ENCODE assay signal across 24 mouse cellular contexts in the genomic region with DNA sequence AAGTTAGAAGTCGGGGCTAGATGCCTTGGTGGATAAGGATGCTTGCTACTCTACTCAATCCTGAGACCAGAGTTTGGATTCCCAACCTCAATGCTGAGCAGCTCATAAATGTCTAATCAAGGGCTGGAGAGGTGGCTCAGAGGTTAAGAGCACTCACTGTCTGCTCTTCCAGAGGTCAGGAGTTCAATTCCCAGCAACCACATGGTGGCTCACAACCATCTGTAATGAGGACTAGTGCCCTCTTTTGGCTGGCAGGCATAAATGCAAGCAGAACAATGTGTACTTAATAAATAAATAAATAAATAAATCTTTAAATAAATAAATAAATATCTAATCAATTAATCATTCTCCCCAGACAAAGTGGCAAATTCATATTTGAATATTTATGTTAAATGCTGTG. TPM values are rescaled to one million over a fixed set of nuclear protein-coding genes. Genes with fewer than 3 reads are reported as not detected.
DNase-seq lines count a peak whose midpoint lies in the region; ATAC-seq and TF ChIP-seq lines count a peak whose summit lies in the region.
"Had no signal": no experiment of that assay in that cellular context is flagged by ENCODE, and none has a peak within 500 bp of the region (broad histone marks: within the 10 kb centered on the region; RNA-seq: fewer than 3 reads in every experiment).

No protein-coding gene starts in this region.

- H3K4me3 ChIP-seq in heart, adult 2 months, result no peak overlapping the region
- no peak overlapping the region for H3K4me3 ChIP-seq in lung, postnatal 0 days (ENCODE audit: low read depth, low read length)
- H3K4me3 ChIP-seq: embryonic facial prominence, embryonic 10.5 days; forebrain, embryonic 13.5 days; heart, embryonic 15.5 days; left cerebral cortex, adult 2 months; limb, embryonic 12.5 days; midbrain, embryonic 12.5 days; myocyte; neural tube, embryonic 15.5 days; stomach, embryonic 15.5 days had no signal

- no peaks in the 10 kb centered on the region; the same call in none of the 2 replicates for H3K36me3 ChIP-seq in heart, adult 2 months (ENCODE audit: control insufficient read depth, insufficient read depth, low read length)
- H3K36me3 ChIP-seq in lung, postnatal 0 days (ENCODE audit: insufficient read depth, low read length), result peaks cover 36% of the 10 kb centered on the region; the same call in 1 of the 2 replicates

- H3K4me1 ChIP-seq in heart, adult 2 months (ENCODE audit: control insufficient read depth, insufficient read depth, low read length), result 0 out of 2 replicates have a peak, but pooled peaks cover 1% of the 10 kb centered on the region
- H3K4me1 ChIP-seq in lung, postnatal 0 days (ENCODE audit: insufficient read depth, low read depth, low read length), result 0 out of 2 replicates have a peak, but pooled peaks cover 2% of the 10 kb centered on the region
- H3K4me1 ChIP-seq: embryonic facial prominence, embryonic 10.5 days; forebrain, embryonic 13.5 days; heart, embryonic 15.5 days; limb, embryonic 12.5 days; midbrain, embryonic 12.5 days; neural tube, embryonic 15.5 days; stomach, embryonic 15.5 days had no signal

- TF ChIP-seq EP300 in heart, adult 2 months (IDR thresholded peaks at IDR 0.05; ENCODE audit: insufficient read depth, low read depth, low read length), result no peak
- no peak for TF ChIP-seq EP300 in lung, postnatal 0 days (IDR thresholded peaks at IDR 0.05)

- H3K27me3 ChIP-seq in heart, adult 2 months (ENCODE audit: control insufficient read depth, insufficient read depth, low read length), result no peaks in the 10 kb centered on the region
- no peaks in the 10 kb centered on the region for H3K27me3 ChIP-seq in lung, postnatal 0 days (replicated peaks; ENCODE audit: insufficient read depth, low read length)
- H3K27me3 ChIP-seq: CH12.LX; forebrain, embryonic 13.5 days; heart, embryonic 15.5 days; limb, embryonic 12.5 days; midbrain, embryonic 12.5 days; neural tube, embryonic 15.5 days; stomach, embryonic 15.5 days had no signal

- H3K79me2 ChIP-seq in heart, adult 2 months (replicated peaks; ENCODE audit: control insufficient read depth, insufficient read depth, low read length), result peaks cover 2% of the 10 kb centered on the region; the same call in 1 of the 2 replicates

- intact Hi-C loops in heart, adult 2 months (cut with DNase I), result no loop called here
- intact Hi-C loops in heart, postnatal 14 days (cut with DNase I), result no loop called here

- WGBS in heart, adult 2 months, result 91% methylated on average over 1 of the region's 1 CpGs
- WGBS in lung, postnatal 0 days, result 91% methylated on average over 1 of the region's 1 CpGs

- no peak overlapping the region for H3K4me2 ChIP-seq in lung, postnatal 0 days (replicated peaks; ENCODE audit: low read depth, low read length)
- H3K4me2 ChIP-seq: forebrain, embryonic 13.5 days; heart, embryonic 15.5 days; limb, embryonic 12.5 days; midbrain, embryonic 12.5 days; neural tube, embryonic 15.5 days; stomach, embryonic 15.5 days had no signal

- no peaks in the 10 kb centered on the region for H3K9me3 ChIP-seq in lung, postnatal 0 days (ENCODE audit: low read length)
- H3K9me3 ChIP-seq: embryonic facial prominence, embryonic 10.5 days; forebrain, embryonic 13.5 days; heart, embryonic 15.5 days; limb, embryonic 12.5 days; midbrain, embryonic 12.5 days; neural tube, embryonic 15.5 days; stomach, embryonic 15.5 days had no signal

- ATAC-seq in lung, postnatal 0 days, result no peak
- ATAC-seq: forebrain, embryonic 13.5 days; inflammation-experienced regulatory T-cells, adult 6 months had no signal

- no peak overlapping the region for H3K27ac ChIP-seq in heart, adult 2 months
- H3K27ac ChIP-seq in lung, postnatal 0 days (ENCODE audit: low read length), result no peak overlapping the region
- H3K27ac ChIP-seq: embryonic facial prominence, embryonic 10.5 days; forebrain, embryonic 13.5 days; heart, embryonic 15.5 days; left cerebral cortex, adult 2 months; limb, embryonic 12.5 days; macrophage; midbrain, embryonic 12.5 days; neural tube, embryonic 15.5 days; stomach, embryonic 15.5 days had no signal

- DNase-seq in heart, adult 2 months, result no peak
- DNase-seq in heart, postnatal 14 days, result no peak
- no peak for DNase-seq in lung, postnatal 0 days (ENCODE audit: low spot score)
- no peak for DNase-seq in lung, postnatal 4 days
- peak; percentile 86 for DNase-seq in ES-CJ7 (ENCODE audit: low read depth, low spot score)
- peak; percentile 12 for DNase-seq in mesoderm, embryonic 11.5 days (ENCODE audit: low read depth, low spot score)
- DNase-seq in urinary bladder, postnatal 10 days (ENCODE audit: low spot score), result no peak
- no peak for DNase-seq in thymus, postnatal 25 days
- DNase-seq: adrenal gland, adult 2 months; cerebellum, adult 11 months; cerebellum, postnatal 25 days; lung, adult 2 months had no signal

- peak; percentile 40 for TF ChIP-seq CTCF in heart, adult 2 months (IDR thresholded peaks at IDR 0.05)
- 0 out of 2 replicates have a peak, but pooled peaks have one; percentile 20 for TF ChIP-seq CTCF in lung, postnatal 0 days (IDR thresholded peaks at IDR 0.05)

- no peak overlapping the region for H3K9ac ChIP-seq in heart, adult 2 months (ENCODE audit: low read depth, low read length)
- no peak overlapping the region for H3K9ac ChIP-seq in lung, postnatal 0 days (replicated peaks; ENCODE audit: low read depth)
- H3K9ac ChIP-seq: forebrain, embryonic 13.5 days; heart, embryonic 15.5 days; limb, embryonic 12.5 days; midbrain, embryonic 12.5 days; neural tube, embryonic 15.5 days; stomach, embryonic 15.5 days had no signal

- no peak for TF ChIP-seq POLR2A in heart, adult 2 months (IDR thresholded peaks at IDR 0.05; ENCODE audit: insufficient read depth, low read depth, low read length)

RNA-seq across cellular contexts. Expression of a gene that starts 25.9 kb away (rescaled TPM):
- 10 to 100 TPM; 16.6 to 18.4 TPM for total RNA-seq in heart, adult 2 months (2021)
- 6.5 and 9.1 TPM in 2 replicates for polyA plus RNA-seq in heart, adult 2 months (2012; rRNA removed)
- total RNA-seq in heart, postnatal 14 days (2021), result 10 to 100 TPM; 24.4 to 25.3 TPM
- 7.5 and 10.4 TPM in 2 replicates for polyA plus RNA-seq in lung, postnatal 0 days (2015; fragmentation: Nextera tagmentation; extraction: Ambion mirVana)

Comparison
In these comparisons a context has a peak if more than half of its experiments do, and no peak if none do; other contexts are left out.
1. DNase-seq: peak in ES-CJ7 (single experiment) and mesoderm, embryonic 11.5 days (single experiment); none in heart, adult 2 months (0 of 2), heart, postnatal 14 days (0 of 2), lung, postnatal 0 days (single experiment), lung, postnatal 4 days (0 of 2), urinary bladder, postnatal 10 days (single experiment) and thymus, postnatal 25 days (single experiment).